Mouse (Mus musculus) cerebellum, adult 8-10 months (tissue): ENCODE measurements around the gene Slc25a10.
A peak's percentile ranks its signal among the peaks of the same experiment; 100 is the strongest.

Source experiments
- DNase-seq: peaks from one replicate; pipeline ENCODE4 v3.0.0; 2022

Slc25a10 gene

DNA sequence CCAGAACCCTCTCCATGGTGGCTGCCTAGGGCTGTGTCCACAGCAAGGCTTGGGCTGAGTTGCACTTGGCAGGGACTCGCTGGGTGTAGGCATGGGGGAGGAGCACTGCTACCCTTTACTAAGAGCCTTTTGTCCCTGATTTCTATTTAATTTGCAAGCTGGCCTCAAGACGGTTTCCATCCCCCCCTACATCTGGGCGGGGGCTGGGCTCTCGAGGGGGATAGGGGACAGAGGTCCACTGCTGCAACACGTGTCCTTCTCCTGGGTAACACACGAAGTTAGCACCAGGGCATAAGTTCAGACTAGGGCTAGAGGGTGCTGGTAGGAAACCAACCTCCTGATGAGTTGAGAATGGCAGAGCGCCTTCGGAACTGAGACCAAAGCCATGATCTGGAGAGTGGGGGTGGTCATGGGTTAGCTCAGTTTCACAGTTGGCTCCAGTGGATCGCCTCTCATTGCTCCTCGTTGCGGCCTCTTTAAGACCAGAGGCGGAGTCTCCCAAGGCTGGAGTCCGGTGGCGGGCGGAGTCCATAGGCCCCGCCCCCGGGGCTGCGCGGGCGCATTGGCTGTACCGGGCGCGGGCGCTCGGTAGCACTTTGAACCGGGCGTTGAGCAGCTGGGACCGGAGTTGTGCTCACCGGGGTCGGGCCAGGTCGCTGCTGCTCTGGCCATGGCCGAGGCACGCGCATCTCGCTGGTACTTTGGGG is at the start of gene Slc25a10:
Slc25a10 (plus strand) TSS at position 524 of the 707 bp plus-strand sequence.
- peak; percentile 83 for DNase-seq

DNA sequence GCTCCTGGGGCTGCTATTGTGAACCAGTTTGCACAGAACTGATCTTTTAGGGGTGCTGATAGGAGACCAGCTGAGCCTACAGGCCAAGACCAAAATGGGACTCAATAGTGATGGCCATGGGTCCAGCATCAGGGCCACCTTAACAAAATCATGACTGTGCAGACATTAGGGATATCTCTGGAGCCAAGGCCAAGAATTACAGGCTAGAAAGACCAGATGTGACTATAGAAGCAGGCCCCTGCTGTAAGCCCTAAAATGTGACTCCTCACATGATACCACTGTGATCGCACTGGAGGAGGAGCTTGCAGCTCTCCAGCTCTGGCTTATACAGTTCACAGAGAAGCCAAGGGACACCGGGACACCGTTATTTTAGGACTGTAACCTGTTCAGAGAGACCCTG is 49.3 kb upstream of the Slc25a10 start, which contains the start of gene Tspan10:
Tspan10 (plus strand) TSS at position 301 of the 400 bp plus-strand sequence.
- DNase-seq: no peak

DNA sequence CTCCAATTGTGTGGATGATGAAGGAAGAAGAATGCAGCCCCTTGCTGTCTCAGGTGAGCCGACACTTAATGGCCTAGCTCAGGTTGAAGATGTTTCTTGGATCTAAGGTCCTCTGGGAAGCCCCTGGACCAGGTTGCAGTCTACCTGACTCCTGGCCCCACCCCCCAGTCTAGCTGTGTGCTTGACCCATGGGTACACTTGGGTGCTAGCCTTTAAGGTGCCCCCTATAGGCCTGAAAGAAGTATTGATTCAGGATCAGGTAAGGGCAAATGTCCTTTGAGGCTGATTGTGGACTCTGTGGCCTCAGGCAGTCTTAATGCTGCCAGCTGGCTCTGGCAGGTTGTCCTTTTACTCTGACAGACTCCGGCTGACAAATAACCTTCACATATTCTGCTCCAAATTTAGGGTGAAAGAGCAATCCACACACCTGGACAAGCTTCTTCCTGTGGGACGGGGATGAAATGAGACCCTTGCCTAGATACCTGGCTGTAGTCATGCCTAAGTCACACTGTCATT is 48.8 kb upstream of the Slc25a10 start:
- no peak for DNase-seq

DNA sequence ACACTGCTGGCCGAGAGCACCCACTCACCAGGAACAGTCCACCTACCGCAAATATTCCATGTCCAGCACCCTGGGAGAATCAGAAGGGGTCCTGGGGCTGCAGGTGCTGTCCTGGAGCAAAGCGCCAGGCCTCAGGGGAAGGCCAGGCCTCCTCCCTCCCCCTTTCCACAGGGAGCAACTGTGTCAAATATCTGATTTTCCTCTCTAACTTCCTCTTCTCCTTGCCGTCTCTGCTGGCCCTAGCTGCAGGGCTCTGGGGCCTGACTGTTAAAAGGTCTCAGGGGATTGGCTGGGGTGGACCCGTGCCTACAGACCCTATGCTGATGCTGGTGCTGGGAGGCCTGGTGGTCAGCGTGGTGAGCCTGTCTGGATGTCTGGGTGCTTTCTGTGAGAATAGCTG is 47.5 kb upstream of the Slc25a10 start:
- no peak for DNase-seq

DNA sequence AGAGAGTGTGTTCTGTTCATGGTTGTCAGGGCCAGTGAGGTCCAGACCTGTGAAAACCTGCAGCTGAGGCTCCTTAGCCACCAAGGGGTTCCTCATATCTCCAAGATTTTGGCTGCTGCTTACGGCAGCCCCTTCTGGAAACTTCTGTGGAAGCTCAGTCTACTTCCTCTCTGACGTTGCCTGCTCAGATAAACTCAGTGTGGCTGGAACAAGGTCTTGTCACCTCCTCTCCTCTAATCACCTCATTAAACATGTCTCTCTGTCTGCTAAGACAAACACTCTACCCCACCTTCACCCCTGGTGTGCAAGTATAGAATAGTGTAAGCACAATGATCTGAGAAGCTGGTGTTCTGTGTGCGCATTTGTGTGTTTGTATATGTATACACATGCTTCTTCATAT is 46.2 kb upstream of the Slc25a10 start:
- DNase-seq: no peak

DNA sequence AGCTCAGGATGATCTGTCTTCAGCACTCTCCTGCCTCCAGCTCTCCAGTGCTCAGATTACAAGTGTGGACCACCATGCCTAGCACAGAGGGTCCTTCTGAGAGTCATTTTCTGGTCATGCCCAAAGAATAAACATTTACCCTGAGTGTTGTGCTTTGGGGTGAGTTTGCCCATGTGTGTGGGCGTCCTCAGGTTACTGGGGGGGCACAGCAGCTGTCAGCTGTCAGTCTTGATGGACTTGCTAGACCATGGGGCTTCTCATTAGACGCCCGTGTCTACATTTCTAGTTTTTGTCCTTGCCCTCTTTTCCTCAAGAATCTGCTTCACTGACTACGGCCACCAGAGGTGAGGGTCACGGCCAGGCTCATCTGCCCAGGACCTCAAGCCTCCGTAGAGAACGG is 44.5 kb upstream of the Slc25a10 start:
- DNase-seq: no peak

DNA sequence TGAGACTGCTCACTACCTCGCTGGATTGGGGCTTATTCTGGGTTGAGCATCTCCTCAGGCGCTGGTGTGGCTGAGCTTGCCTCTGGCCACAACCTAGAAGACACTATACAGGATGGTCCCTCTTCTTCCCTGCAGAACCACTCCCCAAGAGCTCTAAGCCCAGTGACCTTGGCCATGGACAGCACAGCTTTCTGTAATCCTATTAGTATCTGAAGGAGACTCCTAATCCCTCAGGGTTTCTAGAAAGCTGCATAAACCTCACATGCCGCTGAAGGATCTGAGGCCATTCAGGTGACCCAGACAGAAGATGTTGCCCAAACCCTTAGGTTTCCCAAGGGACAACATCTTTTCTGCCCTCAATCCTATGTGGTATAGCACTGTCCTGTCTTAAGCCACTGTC is 39.4 kb upstream of the Slc25a10 start:
- DNase-seq: no peak

DNA sequence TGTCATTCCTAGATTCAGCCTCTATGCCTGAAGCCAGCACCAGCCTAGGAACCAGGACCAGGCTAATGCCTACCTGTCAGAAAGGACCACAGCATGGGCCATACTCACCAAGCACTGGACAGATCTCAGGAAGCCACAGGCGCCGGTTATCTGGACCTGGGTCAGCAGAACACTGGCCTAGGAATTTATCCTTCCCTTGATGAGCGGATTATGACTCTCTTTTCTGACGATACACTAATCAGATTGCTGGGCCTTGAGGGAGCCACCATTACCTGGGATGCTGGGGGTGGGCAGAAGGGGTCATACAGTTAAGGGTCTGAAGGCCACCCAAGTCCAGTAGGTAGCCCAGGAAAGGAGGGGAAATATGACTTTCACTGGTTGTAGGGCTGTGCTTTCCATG is 38.3 kb upstream of the Slc25a10 start, which contains the start of gene Pde6g:
Pde6g (minus strand) TSS at position 195 of the 400 bp plus-strand sequence.
- no peak for DNase-seq

DNA sequence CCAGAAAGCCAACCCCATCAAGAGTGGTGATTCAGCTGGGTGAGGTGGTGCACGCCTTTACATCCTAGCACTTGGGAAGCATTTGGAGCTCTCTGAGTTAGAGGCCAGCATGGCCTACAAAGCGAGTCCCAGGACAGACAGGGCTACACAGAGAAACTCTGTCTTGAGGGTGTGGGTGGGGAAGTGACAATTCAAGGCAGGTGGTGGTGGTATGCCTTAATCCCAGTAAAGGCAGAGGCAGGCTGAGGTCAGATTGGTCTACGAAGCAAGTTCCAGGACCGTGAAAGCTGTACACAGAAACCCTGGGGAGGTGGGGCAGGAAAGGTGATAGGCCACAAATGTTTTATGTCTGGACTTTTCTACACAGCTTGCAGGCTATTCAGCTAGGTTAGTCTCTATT is 36.7 kb upstream of the Slc25a10 start:
- DNase-seq: no peak

DNA sequence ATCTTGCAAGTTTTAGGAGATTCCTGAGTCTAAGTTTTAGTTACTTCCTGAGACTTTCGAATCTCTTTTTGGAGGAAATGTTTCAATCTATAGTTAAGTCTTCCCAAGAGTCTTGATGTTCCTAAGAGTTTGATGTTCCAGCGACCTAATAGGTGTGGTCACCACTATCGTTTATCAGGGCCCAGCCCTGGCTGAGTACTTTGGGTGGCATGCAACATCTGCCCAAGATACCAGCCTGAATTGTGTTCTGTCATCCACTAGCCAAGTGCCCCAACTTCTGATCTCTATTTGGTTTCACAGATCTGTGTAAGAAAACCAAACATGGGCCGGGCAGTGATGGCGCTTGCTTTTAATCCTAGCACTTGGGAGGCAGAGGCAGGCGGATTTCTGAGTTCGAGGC is 36.2 kb upstream of the Slc25a10 start:
- no peak for DNase-seq

DNA sequence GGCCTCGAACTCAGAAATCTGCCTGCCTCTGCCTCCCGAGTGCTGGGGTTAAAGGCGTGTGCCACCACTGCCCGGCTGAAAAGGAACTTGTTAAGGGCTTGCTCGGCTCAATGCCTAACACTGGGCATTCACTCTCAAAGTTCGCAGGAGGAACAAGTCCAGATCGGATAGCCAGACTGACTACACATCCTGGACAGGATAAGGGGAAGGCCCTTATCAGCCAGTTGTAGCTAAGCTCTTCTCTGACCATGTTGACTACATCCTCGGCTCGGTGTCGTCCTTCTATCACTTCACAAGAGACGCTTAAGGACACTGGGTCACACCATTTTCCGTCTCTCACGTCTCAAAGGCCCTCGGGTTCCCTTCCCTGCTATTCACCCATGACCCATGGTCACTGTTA is 34.3 kb upstream of the Slc25a10 start:
- no peak for DNase-seq

DNA sequence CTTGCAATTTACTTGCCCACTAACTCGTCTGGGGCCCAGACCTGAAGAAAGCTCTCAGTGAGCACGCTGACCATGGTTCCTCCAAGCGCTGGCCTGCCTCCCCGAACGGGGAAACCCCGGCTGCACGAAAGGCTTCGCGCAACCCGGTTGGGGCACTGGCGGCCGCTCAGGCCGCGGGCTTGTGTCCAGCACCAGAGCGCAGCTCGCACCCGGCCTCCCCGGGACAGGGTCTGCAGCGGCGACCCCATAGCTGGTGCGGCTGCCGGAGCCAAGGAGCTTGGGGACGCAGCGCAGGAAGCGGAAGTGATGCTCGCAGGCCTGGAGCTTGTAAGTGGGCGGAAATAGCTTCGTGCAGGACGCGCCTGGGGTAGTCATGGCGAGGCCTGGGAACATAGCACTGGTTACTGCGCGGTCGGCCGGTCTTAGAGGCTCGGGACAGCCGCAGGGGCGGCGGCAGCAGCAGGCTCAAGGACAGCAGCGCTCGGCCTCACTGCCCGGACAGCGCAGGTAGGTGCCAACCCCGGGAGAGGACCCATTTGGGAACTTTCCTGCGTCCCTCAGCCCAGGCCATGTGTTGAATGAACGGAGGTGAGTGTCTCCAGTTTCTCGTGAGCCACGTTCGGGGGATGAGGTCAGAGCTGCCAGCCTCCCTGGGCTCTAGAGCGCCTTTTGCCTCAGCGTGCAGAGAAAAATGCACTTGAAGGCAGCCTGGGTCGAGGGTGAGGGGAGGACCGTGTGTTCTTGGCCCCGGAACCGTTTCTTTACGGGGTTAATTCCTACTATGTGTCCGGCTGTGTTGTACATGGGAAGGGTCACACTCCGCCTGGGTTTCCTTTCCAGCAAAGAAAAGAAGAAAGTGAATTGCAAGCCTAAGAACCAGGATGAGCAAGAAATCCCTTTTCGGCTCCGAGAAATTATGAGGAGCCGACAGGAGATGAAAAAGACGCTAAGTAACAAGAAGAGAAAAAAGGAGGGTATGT is 33.6 kb upstream of the Slc25a10 start, which contains the start of the genes Oxld1 and Ccdc137:
Oxld1 (minus strand) TSS at position 297 of the 980 bp plus-strand sequence.
Ccdc137 (plus strand) TSS at position 344 of the 980 bp plus-strand sequence.
- DNase-seq: peak; percentile 71

DNA sequence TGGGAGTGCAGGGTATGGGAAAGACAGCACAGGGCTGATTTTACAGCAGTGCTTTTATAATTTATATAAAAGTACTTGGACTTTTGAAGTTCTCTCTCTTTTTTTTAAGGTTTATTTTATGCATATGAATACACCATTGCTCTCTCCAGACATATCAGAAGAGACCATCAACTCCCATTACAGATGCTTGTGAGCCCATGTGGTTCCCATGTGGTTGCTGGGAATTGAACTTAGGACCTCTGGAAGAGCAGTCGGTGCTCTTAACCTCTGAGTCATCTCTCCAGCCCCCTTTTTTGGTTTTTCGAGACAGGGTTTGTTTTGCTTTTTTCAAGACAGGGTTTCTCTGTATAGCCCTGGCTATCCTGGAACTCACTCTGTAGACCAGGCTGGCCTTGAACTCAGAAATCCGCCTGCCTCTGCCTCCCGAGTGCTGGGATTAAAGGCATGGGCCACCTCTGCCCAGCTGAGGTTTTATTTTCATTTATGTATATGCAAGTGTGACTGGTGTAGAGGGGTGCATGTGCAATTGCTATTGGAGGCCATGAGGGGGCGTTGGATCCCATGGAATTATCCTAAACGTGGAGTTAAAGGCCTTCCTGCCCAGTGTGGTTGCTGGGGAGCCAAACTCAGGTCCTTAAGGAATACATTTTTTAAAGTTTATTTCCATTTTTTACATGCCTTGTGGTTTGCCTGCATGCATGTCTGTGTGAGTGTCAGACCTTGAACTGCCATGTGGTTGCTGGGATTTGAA is 32.6 kb upstream of the Slc25a10 start:
- DNase-seq: no peak

DNA sequence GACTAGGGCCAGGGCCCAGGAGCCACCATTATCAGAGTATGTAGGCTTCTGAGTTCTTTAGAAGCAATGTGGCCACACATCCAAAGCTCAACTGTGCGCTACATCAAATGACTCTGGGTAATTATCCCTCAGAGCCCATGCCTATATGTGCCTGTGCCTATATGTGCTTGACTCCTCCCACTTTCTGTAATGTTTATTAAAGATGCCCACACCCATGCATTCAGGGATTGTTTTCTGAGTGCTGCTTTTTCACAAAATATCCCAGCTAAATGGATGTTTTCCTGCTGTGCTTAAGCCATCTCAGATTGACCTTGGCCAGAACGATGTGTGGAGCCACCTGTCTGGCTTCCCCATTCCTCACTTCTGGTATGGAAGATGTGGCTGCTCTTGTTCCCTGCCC is 28.1 kb upstream of the Slc25a10 start:
- no peak for DNase-seq

DNA sequence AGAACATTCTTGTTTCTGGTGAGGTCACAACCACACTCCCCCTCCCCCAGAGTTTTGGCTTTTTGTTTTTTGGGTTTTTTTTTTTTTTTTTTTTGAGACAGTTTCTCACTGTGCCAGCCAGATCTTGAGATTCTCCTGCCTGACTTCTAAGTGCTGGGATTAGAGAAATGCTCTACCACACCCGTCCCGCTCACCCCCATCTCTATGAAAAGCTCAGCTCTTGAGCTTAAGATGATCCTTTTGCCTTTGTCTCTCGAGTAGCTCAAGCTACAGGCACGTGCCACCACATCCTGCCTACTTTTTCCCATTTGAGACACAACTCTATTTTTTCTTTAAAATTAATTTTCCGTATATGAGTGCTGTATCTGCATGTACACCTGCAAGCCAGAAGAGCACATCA is 27.3 kb upstream of the Slc25a10 start:
- DNase-seq: no peak

DNA sequence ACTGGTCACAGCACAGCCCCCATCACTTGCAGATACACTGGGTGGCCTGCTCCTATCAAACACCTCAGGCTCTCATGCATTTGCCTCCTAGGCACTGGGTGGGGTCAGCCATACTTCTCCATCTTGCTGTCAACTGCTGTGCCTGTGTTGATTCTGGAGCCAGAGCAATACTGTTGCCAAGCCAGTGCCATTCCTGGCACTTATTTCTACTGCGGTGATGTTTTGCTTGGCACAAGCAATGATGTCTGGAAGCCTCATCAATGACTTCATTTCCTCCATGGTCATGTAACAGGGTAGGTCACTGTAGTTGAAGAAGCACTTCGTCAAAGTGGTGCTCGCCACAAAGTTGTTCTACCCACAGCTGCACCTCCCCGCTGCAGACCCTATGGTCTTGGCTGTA is 26.1 kb upstream of the Slc25a10 start:
- no peak for DNase-seq

DNA sequence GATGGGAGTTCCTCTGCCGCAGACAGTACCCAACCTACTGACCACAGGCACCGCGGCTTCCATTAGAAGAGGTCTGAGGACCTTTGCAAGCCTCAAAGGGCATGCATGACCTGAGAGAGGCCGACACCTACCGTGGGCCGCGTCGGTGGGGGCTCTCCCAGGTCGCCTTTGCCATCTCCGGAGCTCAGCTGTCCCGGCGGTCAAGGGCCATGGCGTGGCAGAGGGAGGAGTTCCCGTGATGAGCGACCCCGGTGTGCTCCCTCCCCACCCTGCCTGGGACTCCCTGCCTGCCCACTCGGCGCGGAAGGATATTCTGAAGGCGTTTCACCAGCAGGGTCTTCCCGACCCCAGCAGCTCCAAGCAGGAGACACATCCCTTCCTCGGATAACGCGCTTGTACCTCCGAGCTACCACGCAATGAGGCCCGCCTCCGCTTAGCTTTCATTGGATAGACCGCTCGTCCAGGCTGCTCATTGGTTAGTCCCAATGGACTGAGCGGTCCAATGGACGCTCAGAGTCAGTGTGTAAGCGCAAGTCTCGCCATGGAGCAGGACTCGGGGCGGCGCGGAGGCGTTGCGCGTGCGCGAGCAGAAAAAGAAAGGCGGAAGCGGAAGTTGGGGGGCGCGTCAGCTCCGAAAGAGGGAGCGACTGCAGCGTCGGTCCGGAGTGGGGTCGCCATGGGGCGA is 24.4 kb upstream of the Slc25a10 start, which contains the start of gene Arl16:
Arl16 (minus strand) TSS at position 557 of the 685 bp plus-strand sequence.
- peak; percentile 88 for DNase-seq

DNA sequence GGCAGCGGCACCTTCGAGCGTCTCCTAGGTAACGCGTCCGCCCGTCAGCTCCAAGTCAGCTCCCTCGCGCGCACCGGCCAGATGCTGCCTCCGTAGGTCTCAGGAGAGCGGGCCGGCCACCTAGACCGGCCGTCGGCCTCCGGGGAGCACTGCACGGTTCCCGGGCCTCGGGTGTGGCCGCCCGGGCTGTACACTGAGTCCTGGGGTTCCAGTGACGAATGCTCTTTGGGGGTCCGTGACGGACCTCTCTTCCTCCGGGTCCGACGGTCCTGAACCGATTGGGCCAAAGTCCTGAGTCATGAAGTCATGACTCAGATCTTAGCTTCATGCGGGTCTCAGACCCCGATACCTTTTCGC is 23.9 kb upstream of the Slc25a10 start:
- DNase-seq: no peak

DNA sequence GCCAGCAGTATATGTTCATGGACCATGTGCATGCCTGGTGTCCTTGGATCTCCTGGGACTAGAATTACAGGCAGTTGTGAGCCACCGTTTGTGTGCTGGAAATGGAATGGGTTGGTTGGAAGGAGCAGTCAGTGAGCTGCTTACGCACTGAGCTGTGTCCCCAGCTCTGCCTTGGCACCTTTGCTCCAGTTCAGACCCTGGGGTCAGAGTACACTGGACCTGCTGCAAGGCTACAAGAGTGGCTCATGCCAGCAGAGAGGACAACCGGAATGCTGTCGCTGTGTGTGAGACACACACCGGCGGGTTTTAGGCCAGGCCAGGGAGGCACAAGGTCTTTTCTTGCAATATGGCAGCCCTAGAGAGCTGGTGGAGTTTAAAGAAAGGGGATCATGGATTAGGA is 19.6 kb upstream of the Slc25a10 start:
- DNase-seq: no peak

DNA sequence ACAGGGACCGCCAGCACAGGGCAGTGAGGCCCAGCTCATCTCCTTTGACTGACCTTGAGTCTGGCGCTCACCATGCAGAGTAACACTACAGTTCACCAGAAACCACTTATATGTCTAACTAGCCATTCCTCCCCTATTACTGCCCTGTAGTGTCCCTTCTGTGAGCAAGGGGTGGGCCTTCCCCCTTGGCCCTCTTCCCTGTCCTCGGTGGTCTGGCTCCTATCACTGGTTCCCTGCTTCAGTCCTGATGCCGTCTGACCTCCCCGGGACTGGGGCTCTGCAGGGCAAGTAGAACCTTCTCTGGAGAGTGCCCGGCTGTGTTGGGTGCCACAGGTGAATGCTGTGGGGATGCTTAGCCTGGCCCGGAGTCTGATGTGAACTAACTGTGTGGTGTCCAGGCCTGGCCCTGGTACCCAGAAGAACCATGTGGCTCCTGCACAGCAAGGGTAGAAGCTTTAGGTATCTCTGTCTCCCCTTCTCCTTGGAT is 8.1 kb upstream of the Slc25a10 start:
- DNase-seq: no peak

DNA sequence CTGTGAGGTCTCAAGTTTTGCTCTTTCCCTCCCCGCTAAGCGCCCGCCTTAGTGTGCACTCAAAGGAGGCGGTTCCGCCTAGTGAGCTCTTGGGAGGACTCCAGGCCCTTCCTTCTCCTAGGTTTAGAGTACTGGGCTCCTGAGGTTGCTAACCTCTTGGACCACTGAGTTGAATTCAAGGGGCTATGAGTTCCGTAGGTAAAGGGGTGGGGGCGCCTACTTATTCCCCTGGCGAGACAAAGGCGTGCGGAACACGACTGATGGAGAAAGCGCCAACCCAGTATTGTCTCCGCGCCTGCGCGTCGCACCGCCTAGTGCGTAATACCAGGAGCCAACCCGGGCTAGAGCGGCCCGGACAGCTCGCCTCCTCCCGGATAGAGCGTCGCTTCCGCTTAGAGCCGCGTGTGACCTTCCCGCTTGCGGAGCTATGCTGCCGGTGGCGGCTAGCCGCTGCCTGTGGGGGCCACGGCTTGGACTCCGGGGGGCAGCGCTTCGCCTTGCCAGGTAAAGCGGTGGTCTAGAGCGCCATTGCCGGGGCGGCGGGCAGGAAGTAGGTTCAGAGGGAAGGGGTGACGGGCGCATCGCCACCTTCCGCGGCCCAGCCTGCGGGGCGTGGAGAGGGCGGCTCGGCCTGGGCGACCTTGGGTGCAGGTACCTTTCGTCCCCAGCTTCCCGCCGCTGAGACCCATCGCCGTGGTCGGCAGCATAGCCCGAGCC is 7.2 kb upstream of the Slc25a10 start, which contains the start of gene Mrpl12:
Mrpl12 (plus strand) TSS at position 349 of the 717 bp plus-strand sequence.
- DNase-seq: peak; percentile 84
